Mouse (Mus musculus) limb, embryonic 15.5 days (tissue): ENCODE measurements around the gene Cbx2. TPM values are rescaled to one million over a fixed set of nuclear protein-coding genes. Genes with fewer than 3 reads are reported as not detected.

ENCODE experiments used
- ATAC-seq: fragments of 200-750 bp; cut with Nextera tagmentation; 2 replicates; pipeline ENCODE4 v1.8.0; 2017; ENCODE audit warnings: low read depth, moderate TSS enrichment; ENCODE audit not compliant: insufficient number of reproducible peaks, low FRiP score, low TSS enrichment
- H3K27ac ChIP-seq: fragments of 300-500 bp; sonication (generic); 2 replicates; pipeline ENCODE4 v1.5.1; 2015; ENCODE audit warnings: moderate library complexity, mild to moderate bottlenecking, inconsistent platforms
- H3K27me3 ChIP-seq: fragments of 300-500 bp; sonication (generic); 2 replicates; pipeline ENCODE4 v1.6.1; 2015; ENCODE audit warnings: inconsistent platforms
- H3K36me3 ChIP-seq: fragments of 300-500 bp; sonication (generic); 2 replicates; pipeline ENCODE4 v1.6.1; 2015; ENCODE audit warnings: inconsistent platforms
- H3K4me1 ChIP-seq: fragments of 300-500 bp; sonication (generic); 2 replicates; pipeline ENCODE4 v1.6.1; 2015; ENCODE audit warnings: inconsistent platforms
- H3K4me2 ChIP-seq: fragments of 300-500 bp; sonication (generic); 2 replicates; pipeline ENCODE4 v1.6.1; 2015; ENCODE audit warnings: mild to moderate bottlenecking, inconsistent platforms
- H3K4me3 ChIP-seq: fragments of 300-500 bp; sonication (generic); 2 replicates; pipeline ENCODE4 v1.5.1; 2015; ENCODE audit warnings: mild to moderate bottlenecking, inconsistent platforms
- H3K9ac ChIP-seq: fragments of 300-500 bp; sonication (generic); 2 replicates; pipeline ENCODE4 v1.6.1; 2015; ENCODE audit warnings: inconsistent platforms
- H3K9me3 ChIP-seq: fragments of 300-500 bp; sonication (generic); 2 replicates; pipeline ENCODE4 v1.6.1; 2016; ENCODE audit warnings: inconsistent platforms
- WGBS: fragments of 180-500 bp; shearing (Covaris S2); methylation state at CpG from one replicate; pipeline ENCODE4 v1.1.7; 2015; 5-methylcytosine and 5-hydroxymethylcytosine counted together
- polyA plus RNA-seq: library from polyadenylated mRNA; unstranded; fragments of >200 nt; fragmentation: Nextera tagmentation; extraction: Ambion mirVana; gene quantifications from 2 replicates; pipeline ENCODE4 v1.2.1, GENCODE M21; 2015

Gene Cbx2
- polyA plus RNA-seq, 1 experiment from 2014 or later = 32.3 TPM

- H3K27ac ChIP-seq = peak overlapping the region; percentile 96
- H3K36me3 ChIP-seq = peaks cover 12% of the 10 kb centered on the region
- H3K27me3 ChIP-seq = 0 out of 2 replicates have a peak, but pooled peaks cover 4% of the 10 kb centered on the region
- H3K9me3 ChIP-seq = no peaks in the 10 kb centered on the region
- no peak for ATAC-seq
- H3K4me1 ChIP-seq = peaks cover 34% of the 10 kb centered on the region
- H3K4me2 ChIP-seq = peak overlapping the region; percentile 80
- WGBS = 3% methylated on average over 42 of the region's 42 CpGs
- H3K4me3 ChIP-seq = peak overlapping the region; percentile 95
- 0 out of 2 replicates have a peak overlapping the region, but pooled peaks have one; percentile 45 for H3K9ac ChIP-seq
These were observed 481 bp upstream of the Cbx2 start for GRCm38 (mm10) chr11:119022068-119022894.

GRCm38 (mm10) chr11:119023616-119023980, 836 bp downstream of the Cbx2 start:
- ATAC-seq = no peak

GRCm38 (mm10) chr11:119024260-119024659, 1.5 kb downstream of the Cbx2 start:
- Histone ChIP-seq H3K27me3 (0 out of 2 replicates have a peak, but pooled peaks cover 4% of the 10 kb centered on the region), H3K4me2 (peak overlapping the region; percentile 80), H3K4me3 (peak overlapping the region; percentile 95), H3K4me1 (peaks cover 36% of the 10 kb centered on the region), H3K27ac (peak overlapping the region; percentile 96), H3K9ac (peak overlapping the region; percentile 87; the same call in 1 of the 2 replicates), H3K9me3 (no peaks in the 10 kb centered on the region), H3K36me3 (peaks cover 32% of the 10 kb centered on the region)
- 6% methylated on average over 7 of the region's 7 CpGs for WGBS
- ATAC-seq = no peak

More at GRCm38 (mm10) chr11:119023616-119023980, 836 bp downstream of the Cbx2 start:
- H3K27ac ChIP-seq = peak overlapping the region; percentile 96
- peak overlapping the region; percentile 80 for H3K4me2 ChIP-seq
- no peaks in the 10 kb centered on the region for H3K9me3 ChIP-seq
- H3K9ac ChIP-seq = peak overlapping the region; percentile 87
- peaks cover 26% of the 10 kb centered on the region for H3K36me3 ChIP-seq
- H3K4me3 ChIP-seq = peak overlapping the region; percentile 95
- H3K4me1 ChIP-seq = peaks cover 36% of the 10 kb centered on the region
- H3K27me3 ChIP-seq = 0 out of 2 replicates have a peak, but pooled peaks cover 4% of the 10 kb centered on the region
- under 1% methylated on average over 15 of the region's 15 CpGs for WGBS

- H3K4me1 ChIP-seq = peaks cover 36% of the 10 kb centered on the region
- H3K4me3 ChIP-seq = no peak overlapping the region
- no peaks in the 10 kb centered on the region for H3K27me3 ChIP-seq
- ATAC-seq = no peak
- 54% methylated on average over 12 of the region's 12 CpGs for WGBS
- peaks cover 50% of the 10 kb centered on the region for H3K36me3 ChIP-seq
- H3K9me3 ChIP-seq = no peaks in the 10 kb centered on the region
- no peak overlapping the region for H3K27ac ChIP-seq
- H3K9ac ChIP-seq = peak overlapping the region; percentile 10; the same call in 1 of the 2 replicates
- H3K4me2 ChIP-seq = no peak overlapping the region
These were observed 3.4 kb downstream of the Cbx2 start for GRCm38 (mm10) chr11:119026203-119026602.

GRCm38 (mm10) chr11:119033874-119034558, 11.3 kb downstream of the Cbx2 start:
- H3K9ac ChIP-seq = no peak overlapping the region
- H3K9me3 ChIP-seq = no peaks in the 10 kb centered on the region
- no peak overlapping the region for H3K27ac ChIP-seq
- H3K4me2 ChIP-seq = peak overlapping the region; percentile 63
- 2% methylated on average over 26 of the region's 26 CpGs for WGBS
- peaks cover 46% of the 10 kb centered on the region for H3K27me3 ChIP-seq
- H3K4me3 ChIP-seq = peak overlapping the region; percentile 34
- ATAC-seq = peak; percentile 81
- peaks cover 44% of the 10 kb centered on the region for H3K4me1 ChIP-seq
- peaks cover 28% of the 10 kb centered on the region for H3K36me3 ChIP-seq

- Histone ChIP-seq H3K4me1 (peaks cover 50% of the 10 kb centered on the region), H3K9ac (no peak overlapping the region)
- 4% methylated on average over 19 of the region's 19 CpGs for WGBS
These were observed 11.9 kb downstream of the Cbx2 start for GRCm38 (mm10) chr11:119034635-119035034.

GRCm38 (mm10) chr11:119035094-119035685, 12.4 kb downstream of the Cbx2 start:
- peaks cover 49% of the 10 kb centered on the region for H3K27me3 ChIP-seq
- peaks cover 56% of the 10 kb centered on the region for H3K4me1 ChIP-seq
- 8% methylated on average over 21 of the region's 21 CpGs for WGBS

More at GRCm38 (mm10) chr11:119034635-119035034, 11.9 kb downstream of the Cbx2 start:
- ATAC-seq = peak; percentile 44; the same call in 1 of the 2 replicates
- H3K27me3 ChIP-seq = peaks cover 49% of the 10 kb centered on the region
- peak overlapping the region; percentile 63 for H3K4me2 ChIP-seq
- no peak overlapping the region for H3K27ac ChIP-seq
- H3K9me3 ChIP-seq = no peaks in the 10 kb centered on the region
- H3K4me3 ChIP-seq = peak overlapping the region; percentile 34
- peaks cover 25% of the 10 kb centered on the region for H3K36me3 ChIP-seq

GRCm38 (mm10) chr11:119035686-119036165, 13.0 kb downstream of the Cbx2 start:
- Histone ChIP-seq H3K36me3 (peaks cover 14% of the 10 kb centered on the region), H3K9me3 (no peaks in the 10 kb centered on the region), H3K4me3 (no peak overlapping the region), H3K27ac (no peak overlapping the region), H3K4me2 (no peak overlapping the region), H3K9ac (no peak overlapping the region), H3K27me3 (peaks cover 49% of the 10 kb centered on the region), H3K4me1 (peaks cover 59% of the 10 kb centered on the region)
- no peak for ATAC-seq
- 15% methylated on average over 21 of the region's 21 CpGs for WGBS

More at GRCm38 (mm10) chr11:119035094-119035685, 12.4 kb downstream of the Cbx2 start:
- Histone ChIP-seq H3K4me3 (no peak overlapping the region), H3K36me3 (peaks cover 19% of the 10 kb centered on the region), H3K27ac (no peak overlapping the region), H3K4me2 (no peak overlapping the region; the same call in 1 of the 2 replicates), H3K9me3 (no peaks in the 10 kb centered on the region), H3K9ac (no peak overlapping the region)
- ATAC-seq = no peak

- H3K9me3 ChIP-seq = no peaks in the 10 kb centered on the region
- peaks cover 52% of the 10 kb centered on the region for H3K27me3 ChIP-seq
- H3K27ac ChIP-seq = no peak overlapping the region
- WGBS = 17% methylated on average over 15 of the region's 15 CpGs
- H3K4me3 ChIP-seq = no peak overlapping the region
- H3K4me2 ChIP-seq = 0 out of 2 replicates have a peak overlapping the region, but pooled peaks have one; percentile 95
- H3K9ac ChIP-seq = no peak overlapping the region
- ATAC-seq = no peak
- H3K4me1 ChIP-seq = peaks cover 63% of the 10 kb centered on the region
- peaks cover 11% of the 10 kb centered on the region for H3K36me3 ChIP-seq
These were observed 13.7 kb downstream of the Cbx2 start for GRCm38 (mm10) chr11:119036447-119036846.

- 5% methylated on average over 57 of the region's 57 CpGs for WGBS
These were observed 14.4 kb downstream of the Cbx2 start for GRCm38 (mm10) chr11:119036934-119037779.

More at GRCm38 (mm10) chr11:119036934-119037779, 14.4 kb downstream of the Cbx2 start:
- Histone ChIP-seq H3K36me3 (peaks cover 8% of the 10 kb centered on the region), H3K4me3 (peak overlapping the region; percentile 47), H3K9ac (peak overlapping the region; percentile 14), H3K4me1 (peaks cover 70% of the 10 kb centered on the region), H3K27me3 (peaks cover 59% of the 10 kb centered on the region), H3K4me2 (peak overlapping the region; percentile 95), H3K27ac (no peak overlapping the region), H3K9me3 (no peaks in the 10 kb centered on the region)
- no peak for ATAC-seq
